In genomic region chr16:88368146-88368545, GRCm38 (mm10) we compare ENCODE assay signal across 28 mouse cellular contexts.
"Had no signal": no experiment of that assay in that cellular context is flagged by ENCODE, and none has a peak within 500 bp of the region (broad histone marks: within the 10 kb centered on the region; RNA-seq: fewer than 3 reads in every experiment).

No protein-coding gene starts in this region.

- ATAC-seq: hindbrain, embryonic 16.5 days; inflammation-experienced regulatory T-cells, adult 6 months; intestine, embryonic 15.5 days; intestine, postnatal 0 days had no signal

- H3K4me1 ChIP-seq: heart, embryonic 10.5 days; hindbrain, embryonic 10.5 days; hindbrain, embryonic 12.5 days; intestine, embryonic 15.5 days; limb, embryonic 13.5 days; limb, embryonic 15.5 days; liver, embryonic 13.5 days; liver, embryonic 15.5 days had no signal

- H3K27ac ChIP-seq: gastrocnemius, adult 2 months; heart, embryonic 10.5 days; hindbrain, embryonic 10.5 days; hindbrain, embryonic 12.5 days; hindbrain, embryonic 14.5 days; intestine, embryonic 15.5 days; layer of hippocampus, adult 2 months; left cerebral cortex, adult 2 months; limb, embryonic 13.5 days; limb, embryonic 15.5 days; liver, embryonic 13.5 days; liver, embryonic 15.5 days had no signal

- DNase-seq: gastrocnemius, adult 2 months; gastrocnemius, postnatal 10 days; gastrocnemius, postnatal 25 days; heart, adult 18-20 months; heart, postnatal 10 days; heart, postnatal 4 days; kidney, adult 18-20 months; kidney, adult 8-10 months; kidney, postnatal 10 days; kidney, postnatal 25 days; kidney, postnatal 4 days; left cerebral cortex, postnatal 4 days; liver, embryonic 13.5 days; lung, adult 18-20 months had no signal

- H3K36me3 ChIP-seq: heart, embryonic 10.5 days; heart, embryonic 12.5 days; hindbrain, embryonic 10.5 days; hindbrain, embryonic 12.5 days; intestine, embryonic 15.5 days; limb, embryonic 13.5 days; limb, embryonic 15.5 days; liver, embryonic 13.5 days; liver, embryonic 15.5 days had no signal

- H3K9me3 ChIP-seq: heart, embryonic 10.5 days; heart, embryonic 12.5 days; hindbrain, embryonic 10.5 days; hindbrain, embryonic 12.5 days; intestine, embryonic 15.5 days; limb, embryonic 13.5 days; limb, embryonic 15.5 days; liver, embryonic 13.5 days; liver, embryonic 15.5 days had no signal

- H3K9ac ChIP-seq: heart, embryonic 12.5 days; hindbrain, embryonic 12.5 days; hindbrain, embryonic 14.5 days; intestine, embryonic 15.5 days; limb, embryonic 13.5 days; limb, embryonic 15.5 days; liver, embryonic 13.5 days; liver, embryonic 15.5 days had no signal

- H3K27me3 ChIP-seq: heart, embryonic 12.5 days; hindbrain, embryonic 12.5 days; intestine, embryonic 15.5 days; limb, embryonic 13.5 days; limb, embryonic 15.5 days; liver, embryonic 13.5 days; liver, embryonic 15.5 days had no signal

- H3K4me3 ChIP-seq: gastrocnemius, adult 2 months; heart, embryonic 10.5 days; heart, embryonic 12.5 days; hindbrain, embryonic 10.5 days; hindbrain, embryonic 12.5 days; intestine, embryonic 15.5 days; layer of hippocampus, adult 2 months; left cerebral cortex, adult 2 months; limb, embryonic 13.5 days; limb, embryonic 15.5 days; liver, embryonic 13.5 days; liver, embryonic 15.5 days had no signal

- H3K4me2 ChIP-seq: heart, embryonic 12.5 days; hindbrain, embryonic 12.5 days; hindbrain, embryonic 14.5 days; intestine, embryonic 15.5 days; limb, embryonic 13.5 days; limb, embryonic 15.5 days; liver, embryonic 13.5 days; liver, embryonic 15.5 days had no signal
